Comparison of ENCODE assay signal across 20 mouse cellular contexts in the genomic region with DNA sequence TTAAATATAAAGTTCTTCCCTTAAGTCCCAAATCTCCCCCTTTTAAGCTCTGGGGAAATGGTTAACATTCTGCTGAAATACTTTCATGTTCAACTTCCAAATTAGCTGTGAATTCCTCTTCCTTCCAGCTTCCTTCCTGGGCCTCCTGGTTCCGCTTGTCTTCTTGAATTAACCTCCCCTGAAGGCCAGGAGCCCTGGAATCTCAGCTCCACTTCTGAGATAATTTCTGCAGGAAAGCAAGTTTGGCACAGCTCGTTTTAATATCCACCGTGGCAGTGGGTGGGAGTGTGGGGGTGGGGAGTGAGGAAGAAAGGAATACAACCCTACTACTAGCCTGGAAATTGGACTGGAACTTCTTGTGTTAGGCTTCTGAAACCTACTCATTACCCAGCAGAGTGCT.
DNase-seq lines count a peak whose midpoint lies in the region; ATAC-seq lines count a peak whose summit lies in the region.
"Had no signal": no experiment of that assay in that cellular context is flagged by ENCODE, and none has a peak within 500 bp of the region (broad histone marks: within the 10 kb centered on the region; RNA-seq: fewer than 3 reads in every experiment).

No protein-coding gene starts in this region.

- no peak overlapping the region for H3K4me3 ChIP-seq in heart, embryonic 13.5 days
- no peak overlapping the region for H3K4me3 ChIP-seq in embryonic facial prominence, embryonic 11.5 days (ENCODE audit: low read depth, low read length)
- H3K4me3 ChIP-seq: forebrain, embryonic 15.5 days; hindbrain, embryonic 10.5 days; intestine, embryonic 15.5 days had no signal

- no peak overlapping the region for H3K4me2 ChIP-seq in heart, embryonic 13.5 days
- H3K4me2 ChIP-seq in embryonic facial prominence, embryonic 11.5 days (ENCODE audit: low read depth, low read length) = no peak overlapping the region
- H3K4me2 ChIP-seq: forebrain, embryonic 15.5 days; hindbrain, embryonic 14.5 days; intestine, embryonic 15.5 days had no signal

- WGBS in heart, embryonic 13.5 days = 17% methylated on average over 3 of the region's 3 CpGs
- WGBS in embryonic facial prominence, embryonic 11.5 days = 18% methylated on average over 3 of the region's 3 CpGs

- H3K4me1 ChIP-seq in heart, embryonic 13.5 days = peaks cover 9% of the 10 kb centered on the region
- no peaks in the 10 kb centered on the region for H3K4me1 ChIP-seq in embryonic facial prominence, embryonic 11.5 days (ENCODE audit: control insufficient read depth, insufficient read depth, low read length)
- H3K4me1 ChIP-seq: forebrain, embryonic 15.5 days; intestine, embryonic 15.5 days had no signal

- ATAC-seq in heart, embryonic 13.5 days (ENCODE audit: extremely low read depth, insufficient number of reproducible peaks, low FRiP score, low TSS enrichment) = no peak
- ATAC-seq in embryonic facial prominence, embryonic 11.5 days (replicated peaks; ENCODE audit: insufficient number of reproducible peaks, low FRiP score, low TSS enrichment, low read depth) = no peak
- ATAC-seq: forebrain, embryonic 15.5 days; intestine, embryonic 15.5 days had no signal

- no peaks in the 10 kb centered on the region for H3K36me3 ChIP-seq in heart, embryonic 13.5 days
- H3K36me3 ChIP-seq in embryonic facial prominence, embryonic 11.5 days (replicated peaks; ENCODE audit: control insufficient read depth, insufficient read depth, low read depth, low read length) = no peaks in the 10 kb centered on the region
- H3K36me3 ChIP-seq: forebrain, embryonic 15.5 days; hindbrain, embryonic 10.5 days; intestine, embryonic 15.5 days had no signal

- H3K27me3 ChIP-seq in heart, embryonic 13.5 days (replicated peaks) = no peaks in the 10 kb centered on the region
- no peaks in the 10 kb centered on the region for H3K27me3 ChIP-seq in embryonic facial prominence, embryonic 11.5 days (ENCODE audit: control insufficient read depth, insufficient read depth, low read length)
- H3K27me3 ChIP-seq: CH12.LX; forebrain, embryonic 15.5 days; intestine, embryonic 15.5 days had no signal

- no peaks in the 10 kb centered on the region for H3K9me3 ChIP-seq in heart, embryonic 13.5 days
- no peaks in the 10 kb centered on the region for H3K9me3 ChIP-seq in embryonic facial prominence, embryonic 11.5 days (replicated peaks; ENCODE audit: control insufficient read depth, low read length)
- H3K9me3 ChIP-seq: forebrain, embryonic 15.5 days; hindbrain, embryonic 10.5 days; intestine, embryonic 15.5 days had no signal

- H3K27ac ChIP-seq in heart, embryonic 13.5 days (replicated peaks) = peak overlapping the region; percentile 28; the same call in 1 of the 2 replicates
- H3K27ac ChIP-seq in embryonic facial prominence, embryonic 11.5 days (replicated peaks; ENCODE audit: low read depth, low read length) = no peak overlapping the region
- H3K27ac ChIP-seq: forebrain, embryonic 15.5 days; hindbrain, embryonic 10.5 days; hindbrain, embryonic 14.5 days; intestine, embryonic 15.5 days had no signal

- no peak for DNase-seq in heart, postnatal 4 days
- DNase-seq in retina, embryonic 14.5 days (ENCODE audit: low spot score) = peak; percentile 11
- DNase-seq in retina, postnatal 1 day = no peak
- peak; percentile 56 for DNase-seq in embryonic facial prominence, embryonic 11.5 days (ENCODE audit: low spot score)
- no peak for DNase-seq in layer of hippocampus, adult 18-20 months (ENCODE audit: low spot score in 2 of 2)
- DNase-seq in thymus, postnatal 14 days = no peak
- DNase-seq: adrenal gland, adult 2 months; adrenal gland, postnatal 25 days; cerebellum, adult 11-12 months; cerebellum, adult 9-10 months; cerebellum, postnatal 25 days; gastrocnemius, postnatal 36 days; heart, adult 11 months; heart, postnatal 10 days had no signal

- H3K9ac ChIP-seq in heart, embryonic 13.5 days = no peak overlapping the region
- H3K9ac ChIP-seq in embryonic facial prominence, embryonic 11.5 days (replicated peaks; ENCODE audit: low read length) = no peak overlapping the region
- H3K9ac ChIP-seq: forebrain, embryonic 15.5 days; hindbrain, embryonic 14.5 days; intestine, embryonic 15.5 days had no signal

Comparison
In these comparisons a context has a peak if more than half of its experiments do, and no peak if none do; other contexts are left out.
1. DNase-seq: peak in retina, embryonic 14.5 days (single experiment) and embryonic facial prominence, embryonic 11.5 days (single experiment); none in heart, postnatal 4 days (single experiment), retina, postnatal 1 day (single experiment), layer of hippocampus, adult 18-20 months (0 of 2) and thymus, postnatal 14 days (single experiment).